Mouse (Mus musculus) CH12.LX (cell line): Measurements from ENCODE around the gene Sh3bp2. TPM values are rescaled to one million over a fixed set of nuclear protein-coding genes. Genes with fewer than 3 reads are reported as not detected.

Experiments
- DNase-seq: peaks from one replicate; pipeline ENCODE4 v3.0.0-alpha.2; 2013; ENCODE audit errors: extremely low read depth
- H3K27ac ChIP-seq: 2 replicates; pipeline ENCODE4 v1.5.1; 2012; ENCODE audit warnings: low read depth, mild to moderate bottlenecking, control low read depth, moderate library complexity; ENCODE audit not compliant: insufficient read depth
- H3K27me3 ChIP-seq: replicated peaks from 2 replicates; pipeline ENCODE3; 2012; ENCODE audit warnings: inconsistent platforms
- H3K36me3 ChIP-seq, 2 experiments: replicated peaks in 1 of 2; 2 replicates each; pipeline versions ENCODE3 to v1.6.1; 2012; ENCODE audit warnings: inconsistent platforms in 1 of 2, low read length in 1 of 2, mild to moderate bottlenecking in 1 of 2, mixed read lengths in 1 of 2, moderate library complexity in 1 of 2; ENCODE audit not compliant: control insufficient read depth in 1 of 2, insufficient read depth in 1 of 2
- H3K4me1 ChIP-seq, 2 experiments: 2 replicates each; pipeline ENCODE4 v1.6.1; 2012; ENCODE audit warnings: inconsistent platforms in 1 of 2, moderate library complexity in 1 of 2; ENCODE audit not compliant: insufficient read depth in 2 of 2, control insufficient read depth in 1 of 2
- H3K4me2 ChIP-seq: 2 replicates; pipeline ENCODE4 v1.6.1; 2012; ENCODE audit warnings: low read depth, mild to moderate bottlenecking, control low read depth; ENCODE audit not compliant: poor library complexity, insufficient read depth, severe bottlenecking
- H3K4me3 ChIP-seq, 3 experiments: fragments of 150-350 bp in 1 of 3; sonication (generic) in 1 of 3; replicated peaks in 1 of 3; 2 replicates each; pipeline versions ENCODE3 to v1.5.1; 2011 to 2012; ENCODE audit warnings: low read depth in 2 of 3, low read length in 2 of 3, mild to moderate bottlenecking in 2 of 3, moderate library complexity in 2 of 3, control low read depth in 1 of 3, improper control_type of control experiment in 1 of 3, inconsistent platforms in 1 of 3, mixed read lengths in 1 of 3; ENCODE audit not compliant: poor library complexity in 1 of 3
- H3K79me2 ChIP-seq: replicated peaks from 2 replicates; pipeline ENCODE4 v1.6.1; 2012; ENCODE audit warnings: mild to moderate bottlenecking, moderate library complexity; ENCODE audit not compliant: control insufficient read depth, poor library complexity, insufficient read depth, severe bottlenecking; ENCODE audit errors: extremely low read depth
- H3K9ac ChIP-seq: 2 replicates; pipeline ENCODE4 v1.6.1; 2012; ENCODE audit warnings: low read depth, mild to moderate bottlenecking, control low read depth, moderate library complexity; ENCODE audit not compliant: insufficient read depth
- H3K9me3 ChIP-seq: replicated peaks from 2 replicates; pipeline ENCODE3; 2012; ENCODE audit warnings: low read length, inconsistent platforms, mixed read lengths
- CHD2 ChIP-seq: IDR thresholded peaks from 2 replicates; pipeline ENCODE4 v1.6.1; 2011; ENCODE audit warnings: low read length, improper control_type of control experiment
- E2F4 ChIP-seq: IDR thresholded peaks from 2 replicates; pipeline ENCODE4 v1.6.1; 2011; ENCODE audit warnings: low read depth, low read length, improper control_type of control experiment; ENCODE audit not compliant: insufficient replicate concordance
- EP300 ChIP-seq: IDR thresholded peaks from 2 replicates; pipeline ENCODE4 v1.6.1; 2011; ENCODE audit warnings: low read length, improper control_type of control experiment
- HCFC1 ChIP-seq: IDR thresholded peaks from 2 replicates; pipeline ENCODE4 v1.6.1; 2012; ENCODE audit warnings: low read depth, mild to moderate bottlenecking, inconsistent platforms, low read length, improper control_type of control experiment
- MAX ChIP-seq: IDR thresholded peaks from 2 replicates; pipeline ENCODE4 v1.6.1; 2011; ENCODE audit warnings: low read length, improper control_type of control experiment
- MEF2A ChIP-seq: IDR thresholded peaks from 2 replicates; pipeline ENCODE4 v1.6.1; 2014; ENCODE audit warnings: low read depth, mild to moderate bottlenecking, inconsistent platforms, low read length, improper control_type of control experiment, borderline replicate concordance
- MXI1 ChIP-seq: IDR thresholded peaks from 2 replicates; pipeline ENCODE4 v1.6.1; 2011; ENCODE audit warnings: mild to moderate bottlenecking, low read depth, low read length, improper control_type of control experiment
- MYC ChIP-seq: IDR thresholded peaks from 2 replicates; pipeline ENCODE4 v1.6.1; 2011; ENCODE audit warnings: low read depth, mild to moderate bottlenecking, improper control_type of control experiment, low read length
- NELFE ChIP-seq: IDR thresholded peaks from 2 replicates; pipeline ENCODE4 v1.6.1; 2011; ENCODE audit warnings: low read depth, low read length, improper control_type of control experiment
- POLR2A ChIP-seq: IDR thresholded peaks from 2 replicates; pipeline ENCODE4 v1.6.1; 2011; ENCODE audit warnings: low read depth, mild to moderate bottlenecking, improper control_type of control experiment, low read length
- RAD21 ChIP-seq: IDR thresholded peaks from 2 replicates; pipeline ENCODE4 v1.6.1; 2011; ENCODE audit warnings: low read depth, mild to moderate bottlenecking, low read length, improper control_type of control experiment, moderate library complexity
- RCOR1 ChIP-seq: conservative IDR thresholded peaks from 2 replicates; pipeline ENCODE4 v1.6.1; 2012; ENCODE audit warnings: low read depth, mild to moderate bottlenecking, inconsistent platforms, low read length, improper control_type of control experiment
- SMC3 ChIP-seq: IDR thresholded peaks from 2 replicates; pipeline ENCODE4 v1.6.1; 2011; ENCODE audit warnings: low read depth, low read length, improper control_type of control experiment
- TBP ChIP-seq: conservative IDR thresholded peaks from 2 replicates; pipeline ENCODE4 v1.6.1; 2011; ENCODE audit warnings: low read depth, low read length, improper control_type of control experiment
- UBTF ChIP-seq: IDR thresholded peaks from 2 replicates; pipeline ENCODE4 v1.6.1; 2012; ENCODE audit warnings: low read depth, mild to moderate bottlenecking, inconsistent platforms, low read length, improper control_type of control experiment, moderate library complexity
- USF2 ChIP-seq: conservative IDR thresholded peaks from 2 replicates; pipeline ENCODE4 v1.6.1; 2011; ENCODE audit warnings: low read depth, low read length, improper control_type of control experiment
- ZKSCAN1 ChIP-seq: IDR thresholded peaks from 2 replicates; pipeline ENCODE4 v1.6.1; 2012; ENCODE audit warnings: low read depth, inconsistent platforms, low read length, improper control_type of control experiment, borderline replicate concordance
- ZMIZ1 ChIP-seq: IDR thresholded peaks from 2 replicates; pipeline ENCODE4 v1.6.1; 2012; ENCODE audit warnings: low read depth, mild to moderate bottlenecking, inconsistent platforms, low read length, improper control_type of control experiment
- ZNF384 ChIP-seq: IDR thresholded peaks from 2 replicates; pipeline ENCODE4 v1.6.1; 2012; ENCODE audit warnings: low read depth, low read length, improper control_type of control experiment, inconsistent platforms
- dilution Hi-C: fragments of 300-500 bp; cut with MboI; formaldehyde crosslinking; loops from 2 replicates; pipeline ENCODE4 v1.14.3; 2020; ENCODE audit warnings: low sequenced_read_pairs; ENCODE audit not compliant: extremely low pct_unique_long_range_greater_than_20kb, extremely low pct_ligation_motif_present
- in situ Hi-C: fragments of 300-500 bp; cut with MboI; formaldehyde crosslinking; loops from 3 replicates; pipeline ENCODE4 v1.14.3; 2019; ENCODE audit warnings: low sequenced_read_pairs, low pct_ligation_motif_present, low pct_unique_long_range_greater_than_20kb, mixed read lengths
- polyA plus RNA-seq: library from polyadenylated mRNA; unstranded; fragments of >175 nt; gene quantifications from 2 replicates; pipeline ENCODE4 v1.2.1, GENCODE M21; 2012; ENCODE audit warnings: low read depth; ENCODE audit not compliant: insufficient read length
- total RNA-seq, 2 experiments: library from RNA; depleted of rRNA; stranded (reverse); fragments of 300-350 nt in 1 of 2; fragments of >200 nt in 1 of 2; gene quantifications; 2 replicates each; pipeline ENCODE4 v1.2.3; 2012 to 2014

The Sh3bp2 gene
- total and polyA plus RNA-seq, 3 experiments, result 5.8 to 10.5 (median 7.3) TPM

GRCm38 (mm10) chr5:34533820-34534219 lies 8.2 kb downstream of the Sh3bp2 start:
- H3K36me3 ChIP-seq, result peaks cover 0 to 32% of the 10 kb centered on the region in 2 experiments
- in situ Hi-C loops, result loop anchor here (25.0 kb wide), 1 partner anchor 503 kb away; the partner anchor contains the start of gene Hgfac
- TF ChIP-seq UBTF, result no peak
- no peak for TF ChIP-seq SMC3
- no peak for TF ChIP-seq ZKSCAN1
- TF ChIP-seq USF2, result no peak
- TF ChIP-seq POLR2A, result no peak
- TF ChIP-seq MEF2A, result no peak
- no peak for TF ChIP-seq ZNF384
- no peak for TF ChIP-seq RAD21
- TF ChIP-seq HCFC1, result no peak
- no peak for TF ChIP-seq NELFE
- TF ChIP-seq CHD2, result no peak
- no peak for TF ChIP-seq EP300
- no peak for TF ChIP-seq MXI1
- TF ChIP-seq MYC, result no peak

GRCm38 (mm10) chr5:34534776-34535581 lies 9.3 kb downstream of the Sh3bp2 start:
- H3K4me3 ChIP-seq, result no peak overlapping the region
- peaks cover 0 to 24% of the 10 kb centered on the region in 2 experiments for H3K36me3 ChIP-seq
- no peak for DNase-seq
- no peak overlapping the region for H3K4me2 ChIP-seq
- dilution Hi-C loops, result no loop called here
- no peaks in the 10 kb centered on the region for H3K9me3 ChIP-seq
- H3K27me3 ChIP-seq, result no peaks in the 10 kb centered on the region
- in situ Hi-C loops, result loop anchor here (25.0 kb wide), 1 partner anchor 502 kb away; the partner anchor contains the start of gene Hgfac
- H3K4me1 ChIP-seq, result peaks cover 24 to 59% of the 10 kb centered on the region in 2 experiments
- TF ChIP-seq UBTF, result no peak
- no peak for TF ChIP-seq HCFC1
- no peak for TF ChIP-seq MAX
- no peak for TF ChIP-seq E2F4
- no peak for TF ChIP-seq RCOR1
- TF ChIP-seq ZMIZ1, result no peak
- no peak for TF ChIP-seq CHD2
- no peak for TF ChIP-seq TBP
- TF ChIP-seq, all 38 proteins: peak for 0
- Histone ChIP-seq H3K27ac (no peak overlapping the region), H3K79me2 (no peaks in the 10 kb centered on the region), H3K9ac (no peak overlapping the region)

More at GRCm38 (mm10) chr5:34533820-34534219, 8.2 kb downstream of the Sh3bp2 start:
- Histone ChIP-seq H3K9me3 (no peaks in the 10 kb centered on the region), H3K27ac (no peak overlapping the region), H3K79me2 (no peaks in the 10 kb centered on the region), H3K27me3 (no peaks in the 10 kb centered on the region), H3K4me1 (peaks cover 21 to 57% of the 10 kb centered on the region in 2 experiments), H3K4me3 (no peak overlapping the region), H3K4me2 (no peak overlapping the region), H3K9ac (no peak overlapping the region)
- no peak for DNase-seq
- dilution Hi-C loops, result no loop called here
